Mouse (Mus musculus) cerebellum, postnatal 10 days (tissue): ENCODE data around the gene Cacna1g.

Source experiments
- DNase-seq, 2 experiments: peaks; one replicate each; pipeline ENCODE4 v3.0.0; 2021; ENCODE audit warnings: mixed read lengths in 2 of 2

Gene Cacna1g

DNA sequence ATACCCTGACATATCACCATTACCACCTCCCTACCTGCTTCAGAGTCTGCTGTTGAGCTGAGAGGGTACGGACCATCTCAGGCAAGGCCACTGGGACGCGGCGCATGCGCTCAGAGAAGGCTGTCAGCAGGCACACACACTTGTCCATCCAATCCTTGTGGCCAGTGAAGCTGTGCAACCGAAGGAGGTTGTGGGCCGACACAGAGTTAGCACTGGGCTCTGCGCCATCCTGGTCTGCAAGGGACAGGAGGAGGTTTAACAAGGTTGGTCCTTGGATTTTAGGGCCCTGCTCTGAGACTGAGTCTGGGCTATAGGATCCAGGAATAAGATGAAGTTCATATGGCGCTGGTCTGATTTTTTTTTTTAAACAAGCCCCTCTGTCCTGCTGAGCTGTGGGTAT is 6.4 kb upstream of the Cacna1g start:
- peak; percentile 55 to 58 for DNase-seq

DNA sequence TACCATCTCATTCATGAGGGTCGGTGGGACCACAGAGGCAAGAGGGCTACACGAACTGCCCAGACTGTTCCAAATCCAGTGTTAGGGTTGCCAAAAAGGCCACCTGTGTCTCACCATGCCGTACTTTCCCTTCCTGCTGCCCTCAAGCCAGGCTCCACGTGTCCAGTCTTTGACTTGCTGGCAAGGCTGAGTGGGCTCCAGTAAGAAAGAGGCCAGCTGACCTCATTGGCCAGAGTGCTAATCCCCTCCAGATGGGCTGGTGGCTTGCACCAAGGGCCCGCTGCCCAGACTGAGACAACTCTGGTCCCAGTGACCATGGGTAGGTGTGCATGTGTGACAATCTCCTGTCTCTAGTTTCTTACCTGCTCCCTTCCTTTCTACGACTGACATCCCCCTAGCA is 3.7 kb upstream of the Cacna1g start:
- DNase-seq, result peak; percentile 89 to 92

DNA sequence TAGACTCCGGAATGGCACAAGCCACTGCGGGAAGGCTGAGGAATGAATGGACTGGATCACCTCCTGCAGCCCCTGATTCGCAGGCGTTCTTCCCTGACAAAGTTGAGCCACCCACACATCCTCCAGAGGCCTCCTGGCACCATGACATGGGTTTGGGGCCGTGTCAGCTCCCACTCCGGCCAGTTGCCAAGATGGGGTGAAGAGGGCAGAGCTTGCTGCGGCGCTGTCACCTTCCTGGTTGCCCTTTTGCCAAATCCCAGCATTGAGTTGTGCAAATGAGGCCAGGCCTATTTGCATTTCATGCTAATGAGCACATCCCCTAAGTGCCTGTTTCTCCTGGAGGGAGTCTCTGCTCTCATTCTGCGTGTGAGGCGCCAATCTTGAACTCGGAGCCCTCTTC is 1.7 kb upstream of the Cacna1g start:
- DNase-seq, result peak; percentile 60 to 70

DNA sequence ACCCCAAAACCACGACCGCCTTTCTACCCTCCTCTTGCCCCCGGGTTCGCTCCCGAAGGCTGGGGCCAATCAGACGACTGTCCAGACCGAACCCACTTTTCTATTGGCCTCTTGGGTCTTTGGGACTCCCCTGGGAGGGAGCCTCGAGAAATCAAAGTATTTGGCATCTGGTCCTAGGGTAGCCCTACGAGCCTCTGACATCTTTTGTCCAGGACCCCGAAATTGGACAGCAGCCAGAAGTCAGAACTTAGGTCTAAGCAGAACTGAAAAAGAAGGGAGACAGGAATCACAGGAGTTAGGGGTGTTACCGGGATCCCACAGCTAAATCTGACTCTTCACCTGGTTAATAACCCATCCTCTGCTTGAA is 529 bp upstream of the Cacna1g start:
- DNase-seq, result no peak

DNA sequence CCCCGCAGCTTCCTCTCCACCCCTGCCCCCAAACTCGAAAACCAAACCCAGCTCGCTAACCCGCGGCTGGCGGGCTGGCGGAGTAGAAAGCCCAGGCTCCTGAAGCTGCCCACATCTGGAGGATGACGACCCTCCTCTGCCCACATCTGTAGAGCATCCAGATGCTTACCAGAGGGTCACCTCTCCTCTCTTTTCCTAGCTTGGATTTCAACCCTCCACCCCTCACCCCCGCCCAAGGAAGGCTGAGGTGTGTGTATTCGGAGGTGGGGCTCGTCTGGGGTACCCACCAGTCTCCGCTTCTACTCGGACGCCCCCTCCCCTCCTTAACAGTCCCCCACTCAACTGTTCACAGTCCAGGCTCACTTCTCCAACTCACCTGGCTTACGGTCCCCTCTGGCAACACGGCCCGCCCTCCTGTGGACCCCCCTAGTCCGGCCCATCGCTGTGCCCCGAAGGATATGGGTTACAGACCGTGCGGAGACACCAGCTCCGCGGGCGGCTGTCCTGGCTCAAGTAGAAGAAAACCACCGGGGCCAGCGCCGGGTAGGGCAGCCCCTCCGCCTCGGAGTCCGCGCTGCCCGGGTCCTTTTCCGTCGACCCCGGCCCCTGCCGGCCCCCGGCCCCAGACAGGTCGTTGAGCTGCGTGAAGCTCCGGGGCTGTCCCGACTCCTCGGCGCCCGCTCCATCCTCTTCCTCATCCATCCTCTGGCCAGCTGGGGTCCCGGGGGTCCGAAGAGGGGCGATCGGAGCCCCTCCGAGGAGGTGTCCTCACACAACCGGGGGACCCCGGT is 887 bp downstream of the Cacna1g start:
- DNase-seq, result peak; percentile 57 to 64

DNA sequence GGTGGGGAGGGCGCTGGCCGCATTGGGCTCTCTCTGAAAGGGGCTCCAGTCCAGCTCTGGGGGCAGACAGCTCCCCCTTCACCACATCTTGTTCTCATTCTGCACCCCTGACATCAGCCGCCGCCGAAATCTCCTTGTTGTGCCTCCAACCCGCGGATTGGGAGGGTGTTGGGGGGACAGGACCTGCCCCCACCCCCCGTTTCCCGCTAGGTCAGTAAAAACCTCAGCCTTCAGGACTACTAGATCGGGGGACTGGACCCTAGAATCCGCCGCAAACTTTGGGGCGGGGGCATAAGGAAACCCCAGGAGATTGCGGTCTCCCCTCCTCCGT is 1.4 kb downstream of the Cacna1g start:
- peak in 1 of 2 experiments; percentile 66 for DNase-seq

DNA sequence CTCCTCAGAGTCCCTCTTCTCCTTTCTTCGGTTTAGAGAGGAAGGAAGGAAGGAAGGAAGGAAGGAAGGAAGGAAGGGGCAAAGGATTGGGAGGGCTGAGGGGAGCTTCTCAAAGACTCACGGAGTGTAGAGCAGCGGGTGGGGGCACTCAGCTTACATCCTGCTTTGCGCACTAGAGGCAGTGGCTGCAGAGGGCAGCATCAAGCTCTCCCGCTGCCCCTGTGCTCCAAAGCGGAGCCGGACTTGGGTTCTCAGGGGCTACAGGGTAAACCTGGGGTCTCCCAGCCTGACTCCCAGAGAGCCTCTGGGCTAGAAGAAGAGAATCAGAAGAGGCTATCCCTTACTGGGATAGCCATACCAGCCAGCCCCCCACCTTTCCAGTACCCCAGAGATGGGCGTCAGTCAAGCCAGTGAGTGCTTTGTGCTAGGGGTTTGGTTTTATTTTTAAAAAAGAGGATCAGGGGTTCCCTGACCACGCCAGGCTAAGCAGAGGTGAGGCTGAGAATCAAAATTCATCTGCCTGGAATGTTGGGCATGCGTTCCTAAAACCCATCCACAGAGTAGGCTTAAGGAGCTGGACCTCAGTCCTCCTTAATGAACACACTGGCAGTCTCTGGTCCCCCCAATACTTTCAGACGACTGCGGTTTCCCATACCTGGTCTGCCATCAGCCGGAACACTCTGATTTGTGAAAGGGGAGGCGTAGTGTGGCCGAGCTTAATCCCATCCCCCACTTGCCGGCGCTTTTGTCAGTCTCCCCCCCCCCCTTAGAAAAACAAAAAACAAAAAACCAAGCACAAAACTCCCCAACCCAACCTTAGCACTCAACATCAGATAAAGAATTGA is 2.0 kb downstream of the Cacna1g start:
- DNase-seq, result peak; percentile 62

DNA sequence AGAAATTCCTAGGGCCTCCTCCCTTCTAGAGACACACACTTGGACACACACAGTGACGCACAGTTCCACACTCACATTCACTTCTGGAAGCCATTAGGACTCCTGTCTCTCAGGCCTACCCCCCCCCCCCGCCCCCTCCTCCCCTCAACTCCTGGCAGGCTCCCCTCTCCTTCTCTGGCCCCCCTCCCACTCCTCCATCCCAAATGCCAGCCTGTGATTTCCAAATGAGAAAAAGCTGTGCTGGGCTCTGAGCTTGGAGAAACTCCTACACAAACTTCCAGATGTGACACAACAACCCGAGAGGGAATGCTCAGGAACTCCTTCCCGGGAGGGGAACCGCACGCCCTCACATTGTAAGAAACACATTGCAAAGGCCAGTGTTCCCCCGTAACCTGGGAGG is 3.6 kb downstream of the Cacna1g start:
- DNase-seq, result no peak

DNA sequence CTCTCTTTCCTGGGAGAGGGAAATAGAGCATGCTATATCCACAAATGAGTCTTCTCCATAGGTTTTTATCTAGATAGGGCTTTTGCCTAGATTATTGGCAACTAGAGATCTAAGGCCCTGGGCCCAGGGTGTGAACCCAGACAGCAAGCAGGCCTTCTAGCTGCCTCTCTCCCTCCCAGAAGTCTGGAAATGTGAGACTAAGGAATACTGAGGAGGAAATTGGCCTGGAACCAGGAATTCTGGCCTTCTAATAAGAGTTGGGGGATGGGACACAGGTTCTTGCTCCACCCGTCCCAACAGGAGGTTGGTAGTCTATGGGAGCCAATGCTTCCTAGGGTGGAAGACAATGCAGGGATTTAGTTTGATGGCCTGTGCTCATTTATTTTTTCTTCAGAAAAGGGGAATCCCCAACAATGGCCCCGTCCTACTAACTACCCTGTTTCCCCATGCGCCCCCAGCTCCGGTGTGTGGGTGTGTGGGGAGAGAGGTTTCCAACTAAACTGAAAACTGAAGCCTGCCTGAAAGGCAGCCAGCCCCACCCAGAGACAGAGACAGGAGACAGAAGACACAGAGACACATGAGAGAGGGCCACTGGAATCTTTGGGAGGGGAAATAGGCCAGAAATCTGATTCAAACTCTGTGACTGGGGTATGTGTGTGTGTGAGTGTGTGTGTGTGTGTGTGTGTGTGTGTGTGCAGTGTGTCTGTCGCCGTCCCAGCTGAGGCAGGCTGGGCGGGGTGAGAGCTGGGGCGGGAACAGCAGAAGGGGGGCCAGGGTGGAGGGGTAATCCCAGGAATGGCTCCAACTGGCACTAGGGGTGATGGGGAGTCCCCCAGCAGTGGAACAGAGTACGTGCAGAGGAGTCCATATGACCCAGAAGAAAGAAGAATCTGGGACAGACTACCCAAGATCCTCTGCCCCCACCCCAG is 4.6 kb downstream of the Cacna1g start:
- peak in 1 of 2 experiments; percentile 68 for DNase-seq

DNA sequence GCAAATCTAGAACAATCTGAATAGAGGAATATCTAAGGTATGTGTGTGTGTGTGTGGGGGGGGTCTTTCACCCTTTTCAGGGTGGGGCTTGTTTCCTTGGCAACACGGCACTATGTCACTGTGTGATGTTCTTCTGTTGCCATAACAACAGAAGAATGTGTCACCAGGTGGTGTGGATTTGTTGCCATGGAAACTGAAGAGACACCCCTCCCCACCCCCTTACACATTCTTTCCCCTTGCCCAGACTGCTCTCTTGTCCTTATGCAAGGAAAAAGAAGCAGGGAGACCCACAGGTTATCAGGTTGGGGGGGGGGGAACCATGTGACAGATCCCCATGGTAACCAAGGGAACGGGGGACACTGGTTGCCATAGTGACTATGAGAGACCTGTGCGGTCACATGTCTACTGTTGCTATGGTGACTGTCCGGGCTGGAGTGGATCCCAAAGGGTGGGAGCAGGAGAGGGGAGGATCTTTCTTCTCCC is 5.4 kb downstream of the Cacna1g start:
- DNase-seq, result peak; percentile 94 to 95

DNA sequence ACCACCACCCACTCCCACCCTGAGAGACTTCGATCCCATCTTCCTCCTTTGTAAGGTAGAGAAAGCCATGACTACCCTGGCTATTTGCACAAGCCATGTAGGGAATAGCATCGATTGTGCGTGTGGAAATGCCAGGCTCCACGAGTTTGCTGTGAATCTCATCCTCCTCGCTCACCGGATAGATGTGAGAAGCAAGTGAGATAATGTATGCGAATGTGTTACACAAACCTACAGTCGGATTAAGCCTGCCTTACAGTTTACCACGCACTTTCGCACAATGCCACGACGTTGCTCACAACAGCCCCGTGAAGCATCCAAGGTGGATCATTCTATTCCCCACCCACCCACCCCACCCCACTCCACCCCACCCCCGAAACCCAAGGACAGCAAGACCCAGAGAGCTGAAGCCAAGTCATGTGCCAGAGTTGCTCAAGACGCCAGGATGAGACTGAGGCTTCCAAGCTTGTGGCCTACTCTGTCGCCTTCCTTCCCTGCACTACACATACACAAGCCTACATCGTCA is 7.6 kb downstream of the Cacna1g start:
- no peak for DNase-seq

DNA sequence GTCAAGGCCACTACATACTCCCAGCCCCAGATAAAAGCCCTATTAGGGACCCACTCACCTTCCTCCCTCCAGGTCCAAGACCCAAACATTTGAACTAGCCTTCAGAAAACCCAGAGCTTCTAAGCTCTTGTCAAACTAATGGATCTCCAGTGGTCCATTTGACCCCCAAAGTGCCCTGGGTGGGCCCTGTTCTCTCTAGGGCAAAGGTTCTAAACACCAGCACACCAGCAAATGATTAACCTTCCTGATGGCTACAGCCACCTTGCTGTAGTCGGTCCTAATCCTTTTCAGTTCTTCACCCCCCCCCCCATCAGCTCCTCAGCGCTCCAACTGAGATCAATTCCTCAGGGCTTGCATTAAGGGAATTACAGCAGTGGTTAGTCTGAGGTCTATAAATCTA is 9.8 kb downstream of the Cacna1g start:
- no peak for DNase-seq

DNA sequence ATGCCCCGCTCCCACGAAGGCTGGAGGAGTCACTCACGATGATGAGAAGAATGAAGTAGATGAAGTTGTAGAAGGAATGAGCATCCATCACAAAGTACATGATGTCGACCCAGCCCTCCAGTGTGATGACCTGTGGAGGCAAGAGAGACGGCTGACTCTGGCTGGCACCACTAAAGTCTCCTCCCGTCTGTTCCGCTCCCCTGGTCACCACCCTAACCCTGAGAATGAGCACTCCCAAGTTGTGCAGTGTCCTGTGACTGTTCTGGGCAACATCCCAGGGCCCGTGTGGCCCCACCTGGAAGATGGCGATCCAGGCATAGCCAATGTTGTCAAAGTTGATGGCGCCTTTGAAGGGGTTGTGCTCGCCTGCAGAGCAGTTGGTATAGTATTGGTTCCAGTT is 12.1 kb downstream of the Cacna1g start:
- no peak for DNase-seq

DNA sequence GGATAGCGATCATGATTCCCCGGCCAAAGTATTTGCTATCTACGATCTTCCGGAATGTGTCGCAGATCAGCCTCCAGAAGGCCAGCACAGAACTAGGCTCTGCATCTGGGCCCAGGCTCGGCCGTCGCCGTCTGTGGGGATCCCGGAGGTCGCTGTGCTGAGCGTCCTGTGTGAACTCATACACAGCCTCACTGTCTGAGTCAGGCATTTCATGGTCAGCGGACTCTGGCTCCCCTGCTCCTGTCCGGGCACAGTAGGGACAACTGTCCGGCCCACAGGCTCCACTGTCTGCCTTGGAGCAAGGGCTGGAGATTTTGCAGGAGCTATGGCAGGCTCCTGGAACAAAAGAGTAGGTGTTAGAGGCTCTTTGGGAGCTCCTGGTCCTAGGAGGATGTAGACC is 17.0 kb downstream of the Cacna1g start:
- peak in 1 of 2 experiments; percentile 6 for DNase-seq

DNA sequence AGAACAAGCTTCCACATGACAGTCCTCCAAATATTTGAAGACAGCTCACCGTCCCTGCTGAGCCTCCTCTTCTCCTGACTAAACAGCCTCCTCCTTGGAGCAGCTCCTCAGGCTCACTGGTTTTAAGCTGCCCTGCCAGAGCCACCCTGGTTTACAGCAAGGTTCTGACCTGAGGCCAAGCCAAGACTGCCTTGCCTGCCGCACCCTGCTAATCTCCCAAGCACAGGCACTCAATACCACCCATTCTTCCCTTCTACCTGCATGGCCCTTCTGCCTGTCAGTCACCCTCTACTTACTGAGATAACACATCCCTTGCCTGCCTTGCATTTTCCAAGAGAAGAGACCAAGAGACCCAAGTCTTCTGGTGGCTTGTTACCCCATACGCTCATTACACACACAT is 17.7 kb downstream of the Cacna1g start:
- peak in 1 of 2 experiments; percentile 30 for DNase-seq

DNA sequence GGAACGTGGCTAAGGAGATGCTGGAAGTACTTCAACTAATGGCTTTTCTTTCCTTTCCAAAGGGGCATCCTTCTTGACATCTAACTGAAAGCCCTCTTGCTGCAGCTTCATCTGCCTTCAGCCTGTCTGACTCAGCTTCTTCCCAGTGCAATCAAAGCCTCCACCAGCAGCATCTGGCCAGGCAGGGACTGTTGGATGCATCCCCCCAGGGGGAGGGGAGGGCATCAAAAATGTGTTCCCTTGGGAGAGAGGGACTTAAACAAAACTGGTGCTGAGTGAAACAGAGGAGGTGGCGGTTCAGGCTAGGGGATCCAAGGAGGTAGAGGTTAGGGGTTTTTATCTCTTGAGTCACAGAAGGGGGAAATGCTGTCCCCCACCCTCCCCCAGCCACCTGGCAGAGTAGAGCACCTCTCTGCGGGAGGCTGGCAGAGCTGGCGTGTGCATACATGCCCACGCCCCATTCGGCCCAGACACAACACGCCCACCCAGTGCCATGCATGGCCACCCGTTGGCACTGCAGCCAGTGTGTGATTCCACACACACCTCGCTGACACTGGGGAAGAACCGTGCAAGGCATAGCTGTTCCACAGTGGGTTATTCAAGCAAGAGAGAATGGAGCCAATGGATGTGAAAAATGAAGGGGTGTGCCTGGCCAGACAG is 18.7 kb downstream of the Cacna1g start:
- DNase-seq, result peak; percentile 71 to 77

DNA sequence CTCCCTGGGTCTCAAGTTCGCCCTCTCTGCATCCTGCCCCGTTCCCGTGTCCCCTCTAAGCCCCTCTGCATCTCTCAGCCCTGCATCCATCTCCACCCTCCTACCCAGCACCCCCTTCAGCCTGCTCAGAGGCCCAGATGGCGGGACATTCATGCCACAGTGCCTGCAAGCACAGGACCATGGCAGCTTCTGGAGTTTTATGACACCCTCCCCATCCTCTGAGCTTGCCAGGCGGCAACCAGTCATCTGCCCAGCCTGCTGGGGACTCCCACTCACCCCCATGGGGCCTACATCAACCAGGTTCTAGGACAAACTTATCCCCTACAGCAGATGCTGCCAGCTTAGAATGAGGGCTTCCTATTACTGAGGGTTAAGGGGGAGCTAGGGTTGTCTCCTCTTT is 19.2 kb downstream of the Cacna1g start:
- peak; percentile 67 for DNase-seq

DNA sequence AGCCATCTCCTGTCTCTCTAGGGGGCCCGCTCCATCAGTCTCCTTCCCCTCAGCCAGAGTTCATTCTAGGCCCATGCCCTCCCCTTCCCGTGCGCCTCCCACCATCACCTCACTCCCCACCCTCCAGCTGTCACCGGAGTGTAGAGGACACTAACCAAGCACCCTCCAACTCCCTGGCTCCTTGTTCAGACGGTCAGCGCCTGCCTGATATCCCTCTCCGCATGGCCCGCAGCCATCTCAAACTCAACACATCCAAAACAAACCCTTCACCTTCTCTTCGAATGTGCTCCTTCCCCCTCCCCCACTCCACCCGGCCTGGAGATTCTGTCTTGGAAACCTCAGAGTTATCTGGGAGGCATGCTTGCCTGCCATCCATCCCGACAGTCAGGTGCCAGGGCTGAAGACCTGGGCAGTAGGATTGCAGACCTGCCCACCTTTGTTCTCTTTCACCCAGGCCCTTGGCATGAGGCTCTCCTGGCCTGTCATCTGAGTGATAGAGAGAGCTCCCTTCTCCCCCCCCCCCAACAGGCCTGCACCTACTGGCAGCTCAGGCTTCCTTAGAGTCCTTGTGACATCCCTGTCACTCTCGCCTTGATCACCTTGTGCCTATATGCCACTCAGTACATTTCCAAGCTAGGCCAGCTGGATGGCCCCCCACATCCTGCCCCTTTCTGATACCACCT is 22.8 kb downstream of the Cacna1g start:
- peak; percentile 76 to 78 for DNase-seq

DNA sequence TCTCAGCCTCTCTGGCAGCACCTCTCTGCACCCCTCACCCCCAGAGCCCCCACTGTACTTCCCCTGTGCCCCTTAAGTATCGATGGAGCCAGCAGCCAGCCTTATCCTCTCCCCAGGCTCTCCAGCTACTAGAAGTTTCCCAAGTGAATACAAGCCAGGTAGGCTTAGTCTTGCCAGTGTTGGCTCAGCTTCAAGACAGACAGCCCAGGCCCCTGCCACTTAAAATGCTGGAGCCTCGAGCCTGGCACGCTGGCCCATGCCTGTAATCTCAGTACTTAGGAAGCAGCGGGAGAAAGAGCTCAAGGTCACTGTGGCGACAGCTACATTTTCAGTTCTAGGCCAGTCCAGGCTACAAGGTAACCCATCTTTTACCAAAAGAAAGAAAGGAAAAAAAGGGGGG is 24.1 kb downstream of the Cacna1g start:
- peak; percentile 56 to 65 for DNase-seq

DNA sequence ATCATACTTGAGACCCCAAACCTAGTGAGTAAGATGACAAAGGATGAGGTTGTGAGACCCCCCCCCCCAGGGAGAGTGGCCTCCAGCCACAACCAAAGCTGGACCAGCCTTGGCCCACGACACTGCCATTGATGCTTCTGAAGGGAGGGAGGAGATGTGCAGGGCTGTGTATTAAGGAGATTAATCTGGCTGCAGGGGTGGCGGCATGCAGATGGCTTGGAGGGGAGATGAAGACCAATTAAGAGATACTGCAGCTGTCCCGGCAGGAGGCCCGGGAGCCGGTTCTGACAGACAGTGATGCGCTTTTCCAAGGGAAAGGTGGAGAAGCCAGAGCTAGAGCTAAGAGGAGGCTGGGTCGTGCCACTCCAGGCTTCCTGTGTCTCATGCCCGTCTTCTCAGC is 24.8 kb downstream of the Cacna1g start:
- peak; percentile 56 to 65 for DNase-seq

DNA sequence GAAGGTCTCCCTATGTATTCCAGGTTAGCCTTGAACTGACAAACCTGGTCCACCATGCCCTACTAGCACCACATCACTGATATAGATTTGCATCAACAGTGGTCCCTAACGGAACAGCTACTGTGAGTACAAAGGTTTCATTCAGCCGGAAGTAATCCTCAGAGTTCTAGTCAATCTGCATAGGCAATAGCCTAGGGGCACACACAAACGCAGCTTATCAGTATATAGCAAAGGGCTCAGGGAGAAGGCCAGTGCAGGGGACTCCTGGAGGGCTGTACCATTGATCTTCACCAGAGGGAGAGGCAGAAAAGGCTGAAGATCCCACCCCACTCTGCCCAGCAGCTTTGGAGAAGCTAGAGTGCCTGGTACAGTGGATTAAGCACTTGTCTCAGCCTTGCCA is 27.0 kb downstream of the Cacna1g start:
- DNase-seq, result no peak

DNA sequence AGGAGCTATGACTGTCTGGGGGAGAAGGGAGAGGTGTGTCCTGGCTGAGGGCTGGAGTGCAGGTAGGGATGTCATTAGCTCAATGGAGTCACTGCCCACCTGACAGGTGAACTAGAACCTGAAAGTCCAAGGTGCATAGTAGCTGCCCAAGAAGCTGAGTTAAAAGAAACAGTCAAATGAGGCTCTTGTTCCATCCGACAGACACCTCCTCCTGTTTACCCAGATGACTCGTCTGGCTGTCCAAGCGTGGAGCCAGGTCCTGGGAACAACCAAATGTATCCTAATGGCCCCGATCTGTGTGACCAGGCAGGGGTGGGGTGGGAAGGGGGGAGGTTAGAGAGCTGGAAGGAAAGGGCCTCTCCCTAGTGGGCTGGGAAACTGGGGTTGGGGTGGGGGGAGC is 28.7 kb downstream of the Cacna1g start:
- DNase-seq, result peak in 1 of 2 experiments; percentile 51
